Mouse (Mus musculus) cortical plate, adult 2 months (tissue): ENCODE data around the gene Smim6.

Source experiments
- CTCF ChIP-seq: fragments of 200-500 bp; IDR thresholded peaks from 2 replicates; pipeline ENCODE4 v1.5.1; 2011; ENCODE audit warnings: mild to moderate bottlenecking, control low read depth, low read length; ENCODE audit not compliant: insufficient read depth; ENCODE audit errors: extremely low read depth
- POLR2A ChIP-seq: fragments of 200-500 bp; IDR thresholded peaks from 2 replicates; pipeline ENCODE4 v1.6.1; 2011; ENCODE audit warnings: mild to moderate bottlenecking, low read length, control low read depth; ENCODE audit not compliant: insufficient read depth; ENCODE audit errors: extremely low read depth

GRCm38 (mm10) chr11:115902831-115903230 lies 9.0 kb upstream of the Smim6 start:
- TF ChIP-seq POLR2A (no peak), CTCF (no peak)
